Mouse (Mus musculus): ENCODE data around the gene Ppil1. TPM values are rescaled to one million over a fixed set of nuclear protein-coding genes. Genes with fewer than 3 reads are reported as not detected.

The Ppil1 gene
- 205 and 232 TPM in 2 replicates for polyA plus RNA-seq (2016; fragmentation: Nextera tagmentation; extraction: Ambion mirVana)

DNA sequence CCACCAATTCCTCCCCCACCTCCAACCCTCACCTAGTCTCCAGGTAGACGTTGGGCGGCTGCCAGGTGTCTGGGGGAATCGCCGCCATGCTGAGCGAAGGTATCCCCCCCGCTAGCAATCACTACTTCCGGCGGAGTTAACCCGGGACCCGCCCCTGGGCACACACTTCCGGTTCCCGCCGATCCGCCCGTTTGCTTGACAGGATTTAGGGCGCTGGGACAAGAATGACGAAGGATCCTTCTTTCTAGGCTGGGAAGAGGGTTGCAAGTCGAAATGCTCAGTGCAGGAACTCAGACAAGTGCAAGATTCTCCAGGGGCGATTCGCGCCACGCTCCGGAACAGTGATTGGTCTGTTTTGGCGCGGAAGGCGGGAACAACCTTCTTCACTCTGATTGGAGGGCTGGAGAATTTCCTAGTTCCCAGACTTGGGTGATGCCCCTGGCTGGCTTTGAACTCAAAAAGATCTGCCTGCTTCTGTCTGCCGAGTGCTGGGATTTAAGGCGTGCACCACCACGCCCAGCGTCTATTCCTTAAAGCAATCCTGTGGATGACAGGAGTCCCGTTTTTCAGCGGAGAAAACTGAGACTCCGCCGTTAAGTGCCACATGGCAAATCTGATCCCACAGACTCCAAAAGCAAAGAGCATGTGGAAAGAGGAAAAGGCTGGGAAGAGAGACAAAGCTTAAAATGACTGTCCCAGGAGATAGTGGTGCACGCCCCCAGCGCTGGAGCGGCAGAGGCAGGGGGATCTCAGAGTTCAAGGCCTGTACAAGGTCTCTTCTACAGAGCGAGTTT, at the start of gene Ppil1:
TSS of gene Ppil1 (minus strand) at position 347 of the 794 bp plus-strand sequence.
- Histone ChIP-seq H3K27ac (replicated peaks) (peak within 1 kb of the TSS; percentile 99), H3K27me3 (ENCODE audit: low read depth, poor library complexity, severe bottlenecking) (no peaks in the 10 kb centered on the region), H3K4me3 (peak within 1 kb of the TSS; percentile 88), H3K9me3 (replicated peaks) (no peaks in the 10 kb centered on the region), H3K4me1 (peaks cover 53% of the 10 kb centered on the region), H3K36me3 (peaks cover 29% of the 10 kb centered on the region)
- peak; percentile 85 for DNase-seq (ENCODE audit: low spot score)
- 8% methylated on average over 38 of the region's 38 CpGs for WGBS

- peaks cover 24% of the 10 kb centered on the region for H3K4me1 ChIP-seq
- no peaks in the 10 kb centered on the region for H3K36me3 ChIP-seq
- 0 out of 2 replicates have a peak, but pooled peaks cover 5% of the 10 kb centered on the region for H3K9me3 ChIP-seq (replicated peaks)
- no peak overlapping the region for H3K4me3 ChIP-seq
- DNase-seq (ENCODE audit: low spot score) = no peak
- no peak overlapping the region for H3K27ac ChIP-seq (replicated peaks)
- H3K27me3 ChIP-seq (ENCODE audit: low read depth, poor library complexity, severe bottlenecking) = no peaks in the 10 kb centered on the region
Observed at GRCm38 (mm10) chr17:29313300-29313699, 49.3 kb upstream of the Ppil1 start.

- 88% methylated on average over 2 of the region's 2 CpGs for WGBS
- Histone ChIP-seq H3K4me1 (peaks cover 24% of the 10 kb centered on the region), H3K27ac (replicated peaks) (no peak overlapping the region), H3K9me3 (replicated peaks) (0 out of 2 replicates have a peak, but pooled peaks cover 5% of the 10 kb centered on the region), H3K27me3 (ENCODE audit: low read depth, poor library complexity, severe bottlenecking) (no peaks in the 10 kb centered on the region), H3K36me3 (no peaks in the 10 kb centered on the region), H3K4me3 (no peak overlapping the region)
- DNase-seq (ENCODE audit: low spot score) = no peak
Observed at GRCm38 (mm10) chr17:29312082-29312481, 48.1 kb upstream of the Ppil1 start.

GRCm38 (mm10) chr17:29311602-29312001, 47.6 kb upstream of the Ppil1 start:
- Histone ChIP-seq H3K4me3 (no peak overlapping the region), H3K27ac (replicated peaks) (no peak overlapping the region)
- 91% methylated on average over 8 of the region's 8 CpGs for WGBS

GRCm38 (mm10) chr17:29310056-29310623, 46.2 kb upstream of the Ppil1 start:
- H3K27me3 ChIP-seq (ENCODE audit: low read depth, poor library complexity, severe bottlenecking) = no peaks in the 10 kb centered on the region
- peaks cover 17% of the 10 kb centered on the region for H3K4me1 ChIP-seq
- H3K4me3 ChIP-seq = no peak overlapping the region
- H3K36me3 ChIP-seq = no peaks in the 10 kb centered on the region
- 88% methylated on average over 21 of the region's 21 CpGs for WGBS
- H3K27ac ChIP-seq (replicated peaks) = no peak overlapping the region
- 0 out of 2 replicates have a peak, but pooled peaks cover 5% of the 10 kb centered on the region for H3K9me3 ChIP-seq (replicated peaks)
- no peak for DNase-seq (ENCODE audit: low spot score)

More at GRCm38 (mm10) chr17:29311602-29312001, 47.6 kb upstream of the Ppil1 start:
- 0 out of 2 replicates have a peak, but pooled peaks cover 5% of the 10 kb centered on the region for H3K9me3 ChIP-seq (replicated peaks)
- peaks cover 19% of the 10 kb centered on the region for H3K4me1 ChIP-seq
- H3K27me3 ChIP-seq (ENCODE audit: low read depth, poor library complexity, severe bottlenecking) = no peaks in the 10 kb centered on the region
- no peaks in the 10 kb centered on the region for H3K36me3 ChIP-seq
- DNase-seq (ENCODE audit: low spot score) = no peak

DNA sequence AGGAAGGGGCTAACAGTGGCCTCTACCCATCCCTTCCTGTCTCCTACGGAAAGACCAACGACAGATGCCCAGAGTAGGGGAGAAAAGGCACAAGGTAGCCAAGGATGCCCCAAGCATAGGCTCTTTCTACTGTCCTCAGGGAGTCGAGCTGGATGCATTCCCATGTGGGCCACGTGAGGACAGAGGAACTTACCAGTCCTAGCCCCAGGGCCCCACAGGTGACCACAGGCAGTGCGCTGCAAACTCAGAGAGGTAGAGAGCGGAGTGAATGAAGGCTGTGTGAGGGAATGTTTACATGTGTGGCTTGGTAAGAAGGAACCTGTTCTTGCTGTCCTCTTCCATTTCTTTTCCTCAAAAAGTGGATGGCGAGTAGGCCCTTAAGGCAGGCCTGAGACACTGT, 41.9 kb upstream of the Ppil1 start:
- H3K4me3 ChIP-seq = no peak overlapping the region
- H3K36me3 ChIP-seq = peaks cover 22% of the 10 kb centered on the region
- DNase-seq (ENCODE audit: low spot score) = no peak
- no peaks in the 10 kb centered on the region for H3K27me3 ChIP-seq (ENCODE audit: low read depth, poor library complexity, severe bottlenecking)
- peaks cover 37% of the 10 kb centered on the region for H3K4me1 ChIP-seq
- 59% methylated on average over 7 of the region's 7 CpGs for WGBS
- no peak overlapping the region for H3K27ac ChIP-seq (replicated peaks)
- H3K9me3 ChIP-seq (replicated peaks) = no peaks in the 10 kb centered on the region

- 37% methylated on average over 15 of the region's 15 CpGs for WGBS
- Histone ChIP-seq H3K27ac (replicated peaks) (no peak overlapping the region; the same call in 1 of the 2 replicates), H3K36me3 (peaks cover 28% of the 10 kb centered on the region), H3K9me3 (replicated peaks) (no peaks in the 10 kb centered on the region; the same call in 1 of the 2 replicates), H3K27me3 (ENCODE audit: low read depth, poor library complexity, severe bottlenecking) (no peaks in the 10 kb centered on the region), H3K4me3 (no peak overlapping the region), H3K4me1 (peaks cover 37% of the 10 kb centered on the region)
- peak; percentile 43 for DNase-seq (ENCODE audit: low spot score)
Observed at GRCm38 (mm10) chr17:29305058-29305806, 41.2 kb upstream of the Ppil1 start.

DNA sequence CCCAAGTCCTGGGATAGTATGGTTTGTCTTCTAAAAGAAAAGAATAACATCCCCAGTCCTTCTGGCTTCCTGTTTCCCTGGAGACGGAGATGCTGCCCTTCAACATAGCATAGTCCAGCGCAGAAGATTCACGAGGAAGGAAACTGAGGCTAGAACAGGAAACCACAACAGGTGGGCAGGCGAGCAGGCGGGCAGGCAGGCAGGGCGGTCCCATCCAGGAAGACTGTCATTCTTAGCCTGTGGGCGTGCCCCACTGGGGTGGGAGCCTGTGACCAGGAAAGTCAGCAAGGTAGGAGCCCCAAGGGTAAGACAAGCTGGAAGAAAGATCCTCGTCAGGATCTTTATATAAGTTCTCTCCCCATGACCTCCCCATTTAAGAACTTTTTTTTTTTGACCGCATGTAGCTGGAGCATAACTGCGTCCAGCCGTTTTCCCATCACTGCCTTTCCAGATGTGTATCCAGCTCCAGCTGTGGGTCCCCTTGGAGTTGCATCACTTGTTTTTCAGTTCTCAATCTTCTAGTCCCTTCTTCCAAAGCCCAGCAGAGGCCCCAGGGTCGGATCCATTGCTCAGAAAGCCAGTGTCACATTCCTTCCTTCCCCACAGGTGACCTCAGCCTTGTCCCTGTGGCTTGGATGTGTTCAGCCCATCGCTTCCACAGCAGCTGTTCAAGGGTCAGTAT, 40.5 kb upstream of the Ppil1 start:
- Histone ChIP-seq H3K27ac (replicated peaks) (no peak overlapping the region; the same call in 1 of the 2 replicates), H3K9me3 (replicated peaks) (no peaks in the 10 kb centered on the region; the same call in 1 of the 2 replicates), H3K4me3 (no peak overlapping the region), H3K36me3 (peaks cover 35% of the 10 kb centered on the region), H3K4me1 (peaks cover 37% of the 10 kb centered on the region), H3K27me3 (ENCODE audit: low read depth, poor library complexity, severe bottlenecking) (no peaks in the 10 kb centered on the region)
- WGBS = 70% methylated on average over 13 of the region's 13 CpGs
- DNase-seq (ENCODE audit: low spot score) = no peak

DNA sequence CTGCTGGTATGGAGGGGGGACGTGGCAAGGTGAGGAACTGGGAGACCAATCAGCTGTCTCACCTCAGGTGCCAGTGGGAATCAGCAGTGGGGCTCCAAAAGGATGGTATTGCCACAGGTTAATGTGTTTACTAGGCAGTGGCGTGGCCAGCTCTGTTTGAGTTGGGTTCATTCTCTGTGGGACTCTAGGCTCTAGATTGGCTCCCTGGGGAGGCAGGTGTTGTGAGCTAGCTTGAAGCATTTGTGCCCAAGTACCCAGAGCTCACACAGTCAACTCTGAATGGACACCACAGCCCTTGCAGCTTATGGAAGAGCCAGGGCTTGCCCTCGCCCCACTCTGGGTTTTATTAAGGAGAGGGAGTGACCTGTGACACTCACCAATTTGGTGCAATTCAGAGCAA, 39.9 kb upstream of the Ppil1 start:
- Histone ChIP-seq H3K27ac (replicated peaks) (peak overlapping the region; percentile 68; the same call in 1 of the 2 replicates), H3K9me3 (replicated peaks) (no peaks in the 10 kb centered on the region; the same call in 1 of the 2 replicates), H3K4me1 (peaks cover 34% of the 10 kb centered on the region), H3K27me3 (ENCODE audit: low read depth, poor library complexity, severe bottlenecking) (no peaks in the 10 kb centered on the region), H3K36me3 (peaks cover 42% of the 10 kb centered on the region), H3K4me3 (no peak overlapping the region)
- 64% methylated on average over 3 of the region's 3 CpGs for WGBS
- DNase-seq (ENCODE audit: low spot score) = no peak

GRCm38 (mm10) chr17:29303087-29303486, 39.1 kb upstream of the Ppil1 start:
- Histone ChIP-seq H3K36me3 (peaks cover 49% of the 10 kb centered on the region), H3K27ac (replicated peaks) (peak overlapping the region; percentile 68), H3K9me3 (replicated peaks) (no peaks in the 10 kb centered on the region; the same call in 1 of the 2 replicates), H3K27me3 (ENCODE audit: low read depth, poor library complexity, severe bottlenecking) (no peaks in the 10 kb centered on the region), H3K4me3 (no peak overlapping the region), H3K4me1 (peaks cover 34% of the 10 kb centered on the region)
- DNase-seq (ENCODE audit: low spot score) = no peak
- WGBS = 62% methylated on average over 3 of the region's 3 CpGs

DNA sequence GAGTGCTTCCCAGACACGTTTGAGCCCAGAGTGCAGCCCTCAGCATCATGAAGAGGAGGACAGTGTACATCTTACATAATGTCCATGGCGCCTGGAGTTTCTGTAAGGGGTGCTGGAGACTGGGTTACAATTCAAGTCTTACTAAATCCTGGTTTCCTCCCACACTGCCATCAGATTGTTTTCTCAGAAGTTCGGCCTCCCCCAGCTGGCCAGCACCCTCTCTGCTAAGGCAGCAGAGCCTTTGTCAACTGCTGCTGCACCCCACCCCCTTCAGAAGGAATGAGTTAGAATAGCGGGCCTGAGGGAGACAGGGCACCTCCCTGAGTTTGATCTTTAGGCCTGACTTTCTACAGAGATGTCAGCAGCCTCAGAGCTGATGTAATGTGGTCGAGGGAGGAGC, 38.2 kb upstream of the Ppil1 start:
- H3K9me3 ChIP-seq (replicated peaks) = no peaks in the 10 kb centered on the region; the same call in 1 of the 2 replicates
- no peak overlapping the region for H3K4me3 ChIP-seq
- DNase-seq (ENCODE audit: low spot score) = no peak
- no peak overlapping the region for H3K27ac ChIP-seq (replicated peaks)
- peaks cover 34% of the 10 kb centered on the region for H3K4me1 ChIP-seq
- H3K27me3 ChIP-seq (ENCODE audit: low read depth, poor library complexity, severe bottlenecking) = no peaks in the 10 kb centered on the region
- peaks cover 57% of the 10 kb centered on the region for H3K36me3 ChIP-seq
- WGBS = 74% methylated on average over 5 of the region's 5 CpGs

- Histone ChIP-seq H3K9me3 (replicated peaks) (no peaks in the 10 kb centered on the region; the same call in 1 of the 2 replicates), H3K36me3 (peaks cover 64% of the 10 kb centered on the region), H3K27me3 (ENCODE audit: low read depth, poor library complexity, severe bottlenecking) (no peaks in the 10 kb centered on the region), H3K27ac (replicated peaks) (no peak overlapping the region), H3K4me3 (no peak overlapping the region), H3K4me1 (peaks cover 34% of the 10 kb centered on the region)
- 95% methylated on average over 6 of the region's 6 CpGs for whole genome bisulfite sequencing
- DNase-seq (ENCODE audit: low spot score) = no peak
Observed at GRCm38 (mm10) chr17:29301421-29301820, 37.4 kb upstream of the Ppil1 start.

Measured in midbrain, embryonic 10.5 days (tissue).